Mouse (Mus musculus) hindbrain, embryonic 11.5 days (tissue): Measurements from ENCODE around the gene Vmn1r114. TPM values are rescaled to one million over a fixed set of nuclear protein-coding genes. Genes with fewer than 3 reads are reported as not detected.
"Not testable (repeated sequence)": the region's sequence is repeated elsewhere in the genome, so short reads cannot be mapped to it uniquely, and the experiment has no call there.

Experiments used
- ATAC-seq: fragments of 200-750 bp; cut with Nextera tagmentation; 2 replicates; pipeline ENCODE4 v1.8.0; 2017; ENCODE audit warnings: mild to moderate bottlenecking, moderate TSS enrichment, moderate library complexity; ENCODE audit not compliant: low FRiP score
- DNase-seq: peaks from one replicate; pipeline ENCODE4 v3.0.0-alpha.2; 2015; ENCODE audit warnings: low spot score
- H3K27ac ChIP-seq: fragments of 300-500 bp; sonication (generic); 2 replicates; pipeline ENCODE4 v1.5.1; 2014; ENCODE audit warnings: mild to moderate bottlenecking, low read depth, low read length
- H3K27me3 ChIP-seq: fragments of 300-500 bp; sonication (generic); 2 replicates; pipeline ENCODE4 v1.6.1; 2014; ENCODE audit warnings: mild to moderate bottlenecking, low read length, moderate library complexity, mixed read lengths; ENCODE audit not compliant: control insufficient read depth, insufficient read depth
- H3K36me3 ChIP-seq: fragments of 300-500 bp; sonication (generic); 2 replicates; pipeline ENCODE4 v1.6.1; 2014; ENCODE audit warnings: mild to moderate bottlenecking, low read length, moderate library complexity, mixed read lengths; ENCODE audit not compliant: control insufficient read depth, insufficient read depth
- H3K4me1 ChIP-seq: fragments of 300-500 bp; sonication (generic); replicated peaks from 2 replicates; pipeline ENCODE4 v1.6.1; 2014; ENCODE audit warnings: low read length, mixed read lengths; ENCODE audit not compliant: control insufficient read depth, insufficient read depth
- H3K4me2 ChIP-seq: fragments of 300-500 bp; sonication (generic); replicated peaks from 2 replicates; pipeline ENCODE4 v1.6.1; 2014; ENCODE audit warnings: mild to moderate bottlenecking, low read depth, low read length
- H3K4me3 ChIP-seq: fragments of 300-500 bp; sonication (generic); 2 replicates; pipeline ENCODE4 v1.5.1; 2014; ENCODE audit warnings: low read depth, low read length
- H3K9ac ChIP-seq: fragments of 300-500 bp; sonication (generic); 2 replicates; pipeline ENCODE4 v1.6.1; 2014; ENCODE audit warnings: low read depth, low read length
- H3K9me3 ChIP-seq: fragments of 300-500 bp; sonication (generic); 2 replicates; pipeline ENCODE4 v1.6.1; 2016; ENCODE audit warnings: low read length; ENCODE audit not compliant: control insufficient read depth
- WGBS: fragments of 180-500 bp; shearing (Covaris S2); extraction: QIAGEN DNeasy Blood & Tissue Kit; methylation state at CpG from one replicate; pipeline ENCODE4 v1.1.7; 2014; 5-methylcytosine and 5-hydroxymethylcytosine counted together
- polyA plus RNA-seq: library from polyadenylated mRNA; unstranded; fragments of >200 nt; fragmentation: Nextera tagmentation; extraction: Ambion mirVana; gene quantifications from 2 replicates; pipeline ENCODE4 v1.2.1, GENCODE M21; 2014

Vmn1r114 gene
- not detected in 2 replicates for polyA plus RNA-seq

- no CpG with 5 or more reads among the region's 5 CpGs for WGBS
- not testable (repeated sequence) for H3K9ac ChIP-seq, ATAC-seq, H3K27me3 ChIP-seq, H3K27ac ChIP-seq, H3K4me3 ChIP-seq, H3K9me3 ChIP-seq, H3K4me1 ChIP-seq, H3K36me3 ChIP-seq, H3K4me2 ChIP-seq, DNase-seq
Measured at GRCm38 (mm10) chr7:20812086-20812485, at the start of gene Vmn1r114. Gene Vmn1r114, minus strand, starts transcription at chr7:20812186.

DNA sequence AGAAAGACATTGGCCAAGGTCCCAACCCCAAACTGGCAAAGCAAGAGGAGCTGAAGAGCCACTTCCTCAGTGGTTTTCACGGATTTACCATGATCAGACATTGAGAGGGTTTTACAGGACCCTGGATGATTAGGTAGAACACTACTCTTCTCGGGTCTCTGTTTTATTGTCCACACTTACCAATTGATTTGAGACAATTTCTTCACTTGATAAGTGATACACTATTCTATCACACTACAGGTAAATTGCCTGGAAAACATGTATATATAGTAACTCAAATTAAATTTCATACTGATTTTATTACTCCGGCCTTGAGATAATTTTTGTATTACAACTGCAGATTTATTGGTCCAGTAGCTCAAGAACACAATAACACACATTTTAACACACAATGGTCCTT lies 32.9 kb upstream of the Vmn1r114 start, which contains the start of gene Vmn1r115:
TSS of gene Vmn1r115 (minus strand) at position 101 of the 400 bp plus-strand sequence.
- not testable (repeated sequence) for H3K27me3 ChIP-seq, H3K9ac ChIP-seq, H3K4me2 ChIP-seq, DNase-seq, H3K4me3 ChIP-seq, H3K27ac ChIP-seq, H3K4me1 ChIP-seq, ATAC-seq, H3K36me3 ChIP-seq, H3K9me3 ChIP-seq
- 100% methylated on average over 1 of the region's 3 CpGs for WGBS

GRCm38 (mm10) chr7:20786985-20787384 lies 25.0 kb downstream of the Vmn1r114 start, which contains the start of gene Vmn1r113:
Gene Vmn1r113, plus strand, starts transcription at chr7:20787285.
- WGBS = 80% methylated on average over 2 of the region's 2 CpGs
- H3K36me3 ChIP-seq, H3K27me3 ChIP-seq, H3K27ac ChIP-seq, ATAC-seq, H3K4me3 ChIP-seq, DNase-seq, H3K9ac ChIP-seq, H3K9me3 ChIP-seq, H3K4me2 ChIP-seq, H3K4me1 ChIP-seq: not testable (repeated sequence)

DNA sequence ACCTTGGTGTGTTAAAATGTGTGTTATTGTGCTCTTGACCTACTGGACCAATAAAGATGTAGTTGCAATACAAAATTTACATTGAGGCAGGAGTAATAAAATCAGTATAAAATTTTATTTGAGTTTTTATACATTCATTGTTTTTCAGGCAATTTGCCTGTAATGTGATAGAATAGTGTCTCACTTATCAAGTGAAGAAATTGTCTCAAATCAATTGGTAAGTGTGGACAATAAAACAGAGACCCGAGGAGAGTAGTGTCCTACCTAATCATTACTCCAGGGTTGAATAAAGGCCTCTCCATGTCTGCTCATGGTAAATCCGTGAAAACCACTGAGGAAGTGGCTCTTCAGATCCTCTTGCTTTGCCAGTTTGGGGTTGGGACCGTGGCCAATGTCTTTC lies 41.1 kb downstream of the Vmn1r114 start, which contains the start of gene Vmn1r112:
TSS of gene Vmn1r112 (plus strand) at position 301 of the 400 bp plus-strand sequence.
- H3K9me3 ChIP-seq, H3K4me3 ChIP-seq, ATAC-seq, H3K4me2 ChIP-seq, H3K27ac ChIP-seq, H3K27me3 ChIP-seq, H3K4me1 ChIP-seq, H3K9ac ChIP-seq, DNase-seq, H3K36me3 ChIP-seq: not testable (repeated sequence)
- WGBS = no CpG with 5 or more reads among the region's 3 CpGs

Other genes with a start within 250 kb of the Vmn1r114 start
- not detected in 2 replicates for gene Gm4141, start 235.9 kb downstream of the Vmn1r114 start, polyA plus RNA-seq
- gene Gm4513, start 213.2 kb downstream of the Vmn1r114 start, polyA plus RNA-seq = not detected in 2 replicates
- not detected in 2 replicates for gene Vmn1r107, start 143.3 kb downstream of the Vmn1r114 start, polyA plus RNA-seq
- not detected in 2 replicates for gene Vmn1r111, start 109.0 kb downstream of the Vmn1r114 start, polyA plus RNA-seq
- not detected in 2 replicates for gene Gm10668, start 81.6 kb downstream of the Vmn1r114 start, polyA plus RNA-seq
- not detected in 2 replicates for gene Vmn1r112, start 41.0 kb downstream of the Vmn1r114 start, polyA plus RNA-seq
- gene Vmn1r113, start 24.9 kb downstream of the Vmn1r114 start, polyA plus RNA-seq = not detected in 2 replicates
- not detected in 2 replicates for gene Vmn1r115, start 32.8 kb upstream of the Vmn1r114 start, polyA plus RNA-seq
- gene Vmn1r116, start 60.1 kb upstream of the Vmn1r114 start, polyA plus RNA-seq = not detected in 2 replicates
- gene Vmn1r117, start 71.9 kb upstream of the Vmn1r114 start, polyA plus RNA-seq = not detected in 2 replicates
- not detected in 2 replicates for gene Vmn1r118, start 100.2 kb upstream of the Vmn1r114 start, polyA plus RNA-seq
- gene Vmn1r119, start 200.3 kb upstream of the Vmn1r114 start, polyA plus RNA-seq = not detected in 2 replicates
- gene Vmn1r120, start 241.6 kb upstream of the Vmn1r114 start, polyA plus RNA-seq = not detected in 2 replicates